Mouse (Mus musculus) hindbrain, embryonic 16.5 days (tissue): ENCODE results near the gene Myo9a. TPM values are rescaled to one million over a fixed set of nuclear protein-coding genes. Genes with fewer than 3 reads are reported as not detected.
A peak's percentile ranks its signal among the peaks of the same experiment; 100 is the strongest.

Experiments
- ATAC-seq: fragments of 200-750 bp; cut with Nextera tagmentation; 2 replicates; pipeline ENCODE4 v1.8.0; 2017; ENCODE audit warnings: moderate TSS enrichment, moderate library complexity
- H3K27ac ChIP-seq: fragments of 300-500 bp; sonication (generic); 2 replicates; pipeline ENCODE4 v1.5.1; 2014; ENCODE audit warnings: low read depth, mild to moderate bottlenecking, control low read depth, low read length, moderate library complexity
- H3K27me3 ChIP-seq: fragments of 300-500 bp; sonication (generic); replicated peaks from 2 replicates; pipeline ENCODE4 v1.6.1; 2014; ENCODE audit warnings: low read length; ENCODE audit not compliant: control insufficient read depth, insufficient read depth
- H3K36me3 ChIP-seq: fragments of 300-500 bp; sonication (generic); 2 replicates; pipeline ENCODE4 v1.6.1; 2014; ENCODE audit warnings: mild to moderate bottlenecking, low read length, moderate library complexity, mixed read lengths; ENCODE audit not compliant: control insufficient read depth, insufficient read depth
- H3K4me1 ChIP-seq: fragments of 300-500 bp; sonication (generic); 2 replicates; pipeline ENCODE4 v1.6.1; 2014; ENCODE audit warnings: low read depth, low read length; ENCODE audit not compliant: control insufficient read depth, insufficient read depth
- H3K4me2 ChIP-seq: fragments of 300-500 bp; sonication (generic); 2 replicates; pipeline ENCODE4 v1.6.1; 2014; ENCODE audit warnings: mild to moderate bottlenecking, low read length, control low read depth, moderate library complexity
- H3K4me3 ChIP-seq: fragments of 300-500 bp; sonication (generic); 2 replicates; pipeline ENCODE4 v1.5.1; 2014; ENCODE audit warnings: mild to moderate bottlenecking, low read length, control low read depth, moderate library complexity
- H3K9ac ChIP-seq: fragments of 300-500 bp; sonication (generic); 2 replicates; pipeline ENCODE4 v1.6.1; 2014; ENCODE audit warnings: low read depth, mild to moderate bottlenecking, control low read depth, low read length, moderate library complexity
- H3K9me3 ChIP-seq: fragments of 300-500 bp; sonication (generic); 2 replicates; pipeline ENCODE4 v1.6.1; 2014; ENCODE audit warnings: mild to moderate bottlenecking, low read length, moderate library complexity; ENCODE audit not compliant: control insufficient read depth
- WGBS: fragments of 180-500 bp; shearing (Covaris S2); extraction: QIAGEN DNeasy Blood & Tissue Kit; methylation state at CpG from one replicate; pipeline ENCODE4 v1.1.7; 2014; 5-methylcytosine and 5-hydroxymethylcytosine counted together
- polyA plus RNA-seq: library from polyadenylated mRNA; unstranded; fragments of >200 nt; fragmentation: Nextera tagmentation; extraction: Ambion mirVana; gene quantifications from 2 replicates; pipeline ENCODE4 v1.2.1, GENCODE M21; 2015

Gene Myo9a
- polyA plus RNA-seq, 1 experiment from 2014 or later: 24.9 TPM

GRCm38 (mm10) chr9:59960559-59960958, 209.9 kb downstream of the Myo9a start, which contains the start of gene Nr2e3:
Gene Nr2e3 (minus strand): TSS chr9:59960659.
- ATAC-seq: no peak
- Histone ChIP-seq H3K36me3 (no peaks in the 10 kb centered on the region), H3K9ac (no peak within 1 kb of the TSS; the same call in 1 of the 2 replicates), H3K4me1 (peaks cover 2% of the 10 kb centered on the region; the same call in 1 of the 2 replicates), H3K27me3 (no peaks in the 10 kb centered on the region), H3K4me2 (no peak within 1 kb of the TSS), H3K27ac (no peak within 1 kb of the TSS), H3K4me3 (no peak within 1 kb of the TSS), H3K9me3 (no peaks in the 10 kb centered on the region)
- WGBS: 82% methylated on average over 10 of the region's 10 CpGs

- Histone ChIP-seq H3K4me1 (peaks cover 2% of the 10 kb centered on the region; the same call in 1 of the 2 replicates), H3K4me3 (no peak overlapping the region), H3K27me3 (no peaks in the 10 kb centered on the region), H3K36me3 (no peaks in the 10 kb centered on the region), H3K4me2 (no peak overlapping the region), H3K27ac (no peak overlapping the region), H3K9ac (no peak overlapping the region; the same call in 1 of the 2 replicates), H3K9me3 (no peaks in the 10 kb centered on the region)
- WGBS: 60% methylated on average over 14 of the region's 14 CpGs
- ATAC-seq: no peak
Measured at GRCm38 (mm10) chr9:59961201-59961955, 210.7 kb downstream of the Myo9a start.

- no peak overlapping the region for H3K9ac ChIP-seq
- no peaks in the 10 kb centered on the region for H3K9me3 ChIP-seq
- no peak overlapping the region for H3K27ac ChIP-seq
- WGBS: 59% methylated on average over 3 of the region's 3 CpGs
- no peaks in the 10 kb centered on the region for H3K27me3 ChIP-seq
- ATAC-seq: no peak
- no peak overlapping the region for H3K4me3 ChIP-seq
- H3K4me1 ChIP-seq: peaks cover 2% of the 10 kb centered on the region; the same call in 1 of the 2 replicates
- H3K4me2 ChIP-seq: no peak overlapping the region
- H3K36me3 ChIP-seq: no peaks in the 10 kb centered on the region
Measured at GRCm38 (mm10) chr9:59964367-59964766, 213.7 kb downstream of the Myo9a start.

- H3K4me2 ChIP-seq: no peak overlapping the region
- no peak overlapping the region for H3K9ac ChIP-seq
- no peaks in the 10 kb centered on the region for H3K9me3 ChIP-seq
- no peak for ATAC-seq
- no peaks in the 10 kb centered on the region for H3K27me3 ChIP-seq
- 83% methylated on average over 10 of the region's 10 CpGs for WGBS
- H3K36me3 ChIP-seq: no peaks in the 10 kb centered on the region
- H3K4me3 ChIP-seq: no peak overlapping the region
- H3K27ac ChIP-seq: no peak overlapping the region
- H3K4me1 ChIP-seq: peaks cover 2% of the 10 kb centered on the region; the same call in 1 of the 2 replicates
Measured at GRCm38 (mm10) chr9:59965046-59965445, 214.3 kb downstream of the Myo9a start.

GRCm38 (mm10) chr9:59969383-59969782, 218.7 kb downstream of the Myo9a start:
- Histone ChIP-seq H3K9me3 (no peaks in the 10 kb centered on the region), H3K27me3 (no peaks in the 10 kb centered on the region), H3K9ac (no peak overlapping the region), H3K4me3 (no peak overlapping the region), H3K4me1 (no peaks in the 10 kb centered on the region), H3K4me2 (no peak overlapping the region), H3K36me3 (no peaks in the 10 kb centered on the region), H3K27ac (no peak overlapping the region)
- peak; percentile 69; the same call in 1 of the 2 replicates for ATAC-seq
- 31% methylated on average over 6 of the region's 6 CpGs for WGBS

- no peak overlapping the region for H3K4me2 ChIP-seq
- no peaks in the 10 kb centered on the region for H3K9me3 ChIP-seq
- WGBS: 54% methylated on average over 4 of the region's 4 CpGs
- no peaks in the 10 kb centered on the region for H3K27me3 ChIP-seq
- no peak overlapping the region for H3K4me3 ChIP-seq
- no peak overlapping the region for H3K27ac ChIP-seq
- H3K4me1 ChIP-seq: no peaks in the 10 kb centered on the region
- no peaks in the 10 kb centered on the region for H3K36me3 ChIP-seq
- no peak for ATAC-seq
- no peak overlapping the region for H3K9ac ChIP-seq
Measured at GRCm38 (mm10) chr9:59971263-59971662, 220.6 kb downstream of the Myo9a start.

Other genes with a start within 250 kb of the Myo9a start
- 68.0 and 71.3 TPM in 2 replicates for gene Hexa, start 211.4 kb upstream of the Myo9a start, polyA plus RNA-seq
- 1.1 and 1.3 TPM in 2 replicates for gene Tmem202, start 211.0 kb upstream of the Myo9a start, polyA plus RNA-seq
- gene Celf6, start 173.0 kb upstream of the Myo9a start, polyA plus RNA-seq: 46.6 and 52.6 TPM in 2 replicates
- gene Parp6, start 133.6 kb upstream of the Myo9a start, polyA plus RNA-seq: 197 and 213 TPM in 2 replicates
- gene Pkm, start 94.5 kb upstream of the Myo9a start, polyA plus RNA-seq: 1,087 and 1,130 TPM in 2 replicates
- gene Gramd2, start 70.8 kb upstream of the Myo9a start, polyA plus RNA-seq: 5.4 and 5.6 TPM in 2 replicates
- gene Senp8, start 186 bp upstream of the Myo9a start, polyA plus RNA-seq: 10.0 and 11.2 TPM in 2 replicates
- not detected in 2 replicates for gene Nr2e3, start 209.8 kb downstream of the Myo9a start, polyA plus RNA-seq